Mouse (Mus musculus): ENCODE data around the gene Cpt1b.

- TF ChIP-seq CTCF (IDR thresholded peaks at IDR 0.05; ENCODE audit: low read depth, low read length): no peak
- no peak for TF ChIP-seq TAL1 (conservative IDR thresholded peaks at IDR 0.05; ENCODE audit: low read depth, low read length)
- TF ChIP-seq GATA2 (IDR thresholded peaks at IDR 0.05; ENCODE audit: borderline replicate concordance, low read depth, low read length): no peak
- no peak for TF ChIP-seq GATA1 (IDR thresholded peaks at IDR 0.05; ENCODE audit: borderline replicate concordance, low read length)
These were observed 15.5 kb downstream of the Cpt1b start, which contains the start of gene Syce3 for GRCm38 (mm10) chr15:89410118-89410517.
